Mouse (Mus musculus) midbrain, embryonic 14.5 days (tissue): ENCODE measurements around the gene Acot12. TPM values are rescaled to one million over a fixed set of nuclear protein-coding genes. Genes with fewer than 3 reads are reported as not detected.
"Not testable (repeated sequence)": the region's sequence is repeated elsewhere in the genome, so short reads cannot be mapped to it uniquely, and the experiment has no call there.

ENCODE experiments used
- ATAC-seq: fragments of 200-750 bp; cut with Nextera tagmentation; 2 replicates; pipeline ENCODE4 v1.8.0; 2017; ENCODE audit warnings: moderate number of reproducible peaks, moderate library complexity; ENCODE audit not compliant: low FRiP score, low TSS enrichment
- DNase-seq: peaks from one replicate; pipeline ENCODE4 v3.0.0-alpha.2; 2015
- H3K27ac ChIP-seq: fragments of 300-500 bp; sonication (generic); replicated peaks from 2 replicates; pipeline ENCODE4 v1.5.1; 2014; ENCODE audit warnings: mild to moderate bottlenecking, low read depth, low read length, moderate library complexity
- H3K27me3 ChIP-seq: fragments of 300-500 bp; sonication (generic); 2 replicates; pipeline ENCODE4 v1.6.1; 2014; ENCODE audit warnings: low read length, control low read depth, mixed read lengths; ENCODE audit not compliant: control insufficient read depth, insufficient read depth
- H3K36me3 ChIP-seq: fragments of 300-500 bp; sonication (generic); 2 replicates; pipeline ENCODE4 v1.6.1; 2014; ENCODE audit warnings: low read length, control low read depth; ENCODE audit not compliant: control insufficient read depth, insufficient read depth
- H3K4me1 ChIP-seq: fragments of 300-500 bp; sonication (generic); 2 replicates; pipeline ENCODE4 v1.6.1; 2014; ENCODE audit warnings: mild to moderate bottlenecking, antibody characterized with exemption, low read length, control low read depth; ENCODE audit not compliant: control insufficient read depth, insufficient read depth
- H3K4me2 ChIP-seq: fragments of 300-500 bp; sonication (generic); 2 replicates; pipeline ENCODE4 v1.6.1; 2014; ENCODE audit warnings: mild to moderate bottlenecking, low read length, moderate library complexity
- H3K4me3 ChIP-seq: fragments of 300-500 bp; sonication (generic); replicated peaks from 2 replicates; pipeline ENCODE4 v1.5.1; 2014; ENCODE audit warnings: low read depth, low read length
- H3K9ac ChIP-seq: fragments of 300-500 bp; sonication (generic); replicated peaks from 2 replicates; pipeline ENCODE4 v1.6.1; 2014; ENCODE audit warnings: mild to moderate bottlenecking, low read length, moderate library complexity
- H3K9me3 ChIP-seq: fragments of 300-500 bp; sonication (generic); 2 replicates; pipeline ENCODE4 v1.6.1; 2016; ENCODE audit warnings: low read length, control low read depth, mixed read lengths; ENCODE audit not compliant: control insufficient read depth
- WGBS: fragments of 180-500 bp; shearing (Covaris S2); extraction: QIAGEN DNeasy Blood & Tissue Kit; methylation state at CpG from one replicate; pipeline ENCODE4 v1.1.7; 2014; 5-methylcytosine and 5-hydroxymethylcytosine counted together
- polyA plus RNA-seq: library from polyadenylated mRNA; unstranded; fragments of >200 nt; fragmentation: Nextera tagmentation; extraction: Ambion mirVana; gene quantifications from 2 replicates; pipeline ENCODE4 v1.2.1, GENCODE M21; 2014

Acot12 gene
- polyA plus RNA-seq, 1 experiment from 2014 or later, result not detected

- not testable (repeated sequence) for DNase-seq, H3K9me3 ChIP-seq, H3K9ac ChIP-seq, H3K36me3 ChIP-seq, ATAC-seq, H3K4me2 ChIP-seq, H3K4me3 ChIP-seq, H3K4me1 ChIP-seq, H3K27ac ChIP-seq, H3K27me3 ChIP-seq
- 91% methylated on average over 3 of the region's 3 CpGs for WGBS
These were observed 22.3 kb downstream of the Acot12 start for GRCm38 (mm10) chr13:91763654-91764053.

- no peak for DNase-seq
- Histone ChIP-seq H3K27ac (no peak overlapping the region), H3K27me3 (no peaks in the 10 kb centered on the region), H3K36me3 (no peaks in the 10 kb centered on the region), H3K4me1 (no peaks in the 10 kb centered on the region), H3K9ac (no peak overlapping the region), H3K4me3 (no peak overlapping the region), H3K4me2 (no peak overlapping the region), H3K9me3 (no peaks in the 10 kb centered on the region)
- WGBS, result 92% methylated on average over 4 of the region's 4 CpGs
- ATAC-seq, result no peak
These were observed 24.3 kb downstream of the Acot12 start for GRCm38 (mm10) chr13:91765627-91766026.

GRCm38 (mm10) chr13:91768683-91769651 lies 27.7 kb downstream of the Acot12 start:
- H3K36me3 ChIP-seq, result no peaks in the 10 kb centered on the region
- no peak overlapping the region for H3K4me2 ChIP-seq
- no peak overlapping the region for H3K9ac ChIP-seq
- no peaks in the 10 kb centered on the region for H3K27me3 ChIP-seq
- H3K27ac ChIP-seq, result no peak overlapping the region
- H3K9me3 ChIP-seq, result no peaks in the 10 kb centered on the region
- H3K4me3 ChIP-seq, result no peak overlapping the region
- DNase-seq (no peak), ATAC-seq (no peak)
- H3K4me1 ChIP-seq, result no peaks in the 10 kb centered on the region
- 79% methylated on average over 9 of the region's 9 CpGs for WGBS

- ATAC-seq (no peak), DNase-seq (no peak)
- no peaks in the 10 kb centered on the region for H3K36me3 ChIP-seq
- H3K27me3 ChIP-seq, result no peaks in the 10 kb centered on the region
- H3K4me2 ChIP-seq, result no peak overlapping the region
- no peak overlapping the region for H3K27ac ChIP-seq
- H3K4me3 ChIP-seq, result no peak overlapping the region
- no peaks in the 10 kb centered on the region for H3K4me1 ChIP-seq
- H3K9ac ChIP-seq, result no peak overlapping the region
- H3K9me3 ChIP-seq, result no peaks in the 10 kb centered on the region
- WGBS, result 97% methylated on average over 5 of the region's 5 CpGs
These were observed 36.8 kb downstream of the Acot12 start for GRCm38 (mm10) chr13:91778092-91778491.

- ATAC-seq (no peak), DNase-seq (no peak)
- Histone ChIP-seq H3K9ac (no peak overlapping the region), H3K4me3 (no peak overlapping the region), H3K4me1 (no peaks in the 10 kb centered on the region), H3K36me3 (no peaks in the 10 kb centered on the region), H3K9me3 (no peaks in the 10 kb centered on the region), H3K27me3 (no peaks in the 10 kb centered on the region), H3K4me2 (no peak overlapping the region), H3K27ac (no peak overlapping the region)
These were observed 38.6 kb downstream of the Acot12 start for GRCm38 (mm10) chr13:91779892-91780291.

GRCm38 (mm10) chr13:91792035-91792434 lies 50.7 kb downstream of the Acot12 start:
- 89% methylated on average over 1 of the region's 1 CpGs for WGBS
- DNase-seq (no peak), ATAC-seq (no peak)
- H3K36me3 ChIP-seq, result peaks cover 23% of the 10 kb centered on the region
- no peaks in the 10 kb centered on the region for H3K4me1 ChIP-seq
- H3K4me3 ChIP-seq, result no peak overlapping the region
- H3K27me3 ChIP-seq, result no peaks in the 10 kb centered on the region
- H3K9me3 ChIP-seq, result no peaks in the 10 kb centered on the region
- H3K9ac ChIP-seq, result no peak overlapping the region
- no peak overlapping the region for H3K4me2 ChIP-seq
- no peak overlapping the region for H3K27ac ChIP-seq

- 97% methylated on average over 13 of the region's 13 CpGs for WGBS
- Histone ChIP-seq H3K9me3 (no peaks in the 10 kb centered on the region), H3K27ac (no peak overlapping the region), H3K27me3 (no peaks in the 10 kb centered on the region), H3K4me3 (no peak overlapping the region), H3K36me3 (peaks cover 52% of the 10 kb centered on the region), H3K4me2 (no peak overlapping the region), H3K9ac (no peak overlapping the region), H3K4me1 (no peaks in the 10 kb centered on the region)
- no peak for ATAC-seq
- no peak for DNase-seq
These were observed 53.7 kb downstream of the Acot12 start for GRCm38 (mm10) chr13:91794926-91795436.

- Histone ChIP-seq H3K4me3 (no peak overlapping the region), H3K4me2 (no peak overlapping the region), H3K9me3 (no peaks in the 10 kb centered on the region), H3K9ac (no peak overlapping the region), H3K4me1 (no peaks in the 10 kb centered on the region), H3K36me3 (peaks cover 58% of the 10 kb centered on the region), H3K27me3 (no peaks in the 10 kb centered on the region), H3K27ac (no peak overlapping the region)
- 95% methylated on average over 10 of the region's 10 CpGs for WGBS
- DNase-seq (no peak), ATAC-seq (no peak)
These were observed 54.3 kb downstream of the Acot12 start for GRCm38 (mm10) chr13:91795593-91795992.

- Histone ChIP-seq H3K36me3 (peaks cover 63% of the 10 kb centered on the region), H3K9me3 (no peaks in the 10 kb centered on the region), H3K4me3 (no peak overlapping the region), H3K27ac (no peak overlapping the region), H3K4me1 (no peaks in the 10 kb centered on the region), H3K27me3 (no peaks in the 10 kb centered on the region), H3K9ac (no peak overlapping the region), H3K4me2 (no peak overlapping the region)
- no peak for DNase-seq
- 83% methylated on average over 6 of the region's 6 CpGs for WGBS
- no peak for ATAC-seq
These were observed 54.7 kb downstream of the Acot12 start for GRCm38 (mm10) chr13:91796003-91796402.
